Mouse (Mus musculus) heart, postnatal 36 days (tissue): ENCODE results near the gene Pgc. TPM values are rescaled to one million over a fixed set of nuclear protein-coding genes. Genes with fewer than 3 reads are reported as not detected.

Source experiments
- DNase-seq, 2 experiments: peaks; one replicate each; pipeline ENCODE4 v3.0.0; 2021 to 2022
- intact Hi-C: fragments of 180-260 bp; cut with DNase I; formaldehyde crosslinking; loops from one replicate; pipeline ENCODE4 v1.15.1; 2025
- total RNA-seq, 2 experiments: library from RNA; stranded (reverse); gene quantifications; 2 replicates each; pipeline ENCODE4 v1.2.3; 2021

The Pgc gene
- total RNA-seq, 2 experiments from 2014 or later = not detected

- no peak for DNase-seq
- intact Hi-C loops = no loop called here
Observed at GRCm38 (mm10) chr17:47773604-47774003, 47.0 kb downstream of the Pgc start.

- intact Hi-C loops = no loop called here
Observed at GRCm38 (mm10) chr17:47777141-47777540, 50.5 kb downstream of the Pgc start.

GRCm38 (mm10) chr17:47780470-47780869 lies 53.8 kb downstream of the Pgc start:
- intact Hi-C loops = no loop called here
- no peak for DNase-seq

More at GRCm38 (mm10) chr17:47777141-47777540, 50.5 kb downstream of the Pgc start:
- no peak for DNase-seq

GRCm38 (mm10) chr17:47782486-47782885 lies 55.8 kb downstream of the Pgc start:
- no peak for DNase-seq
- intact Hi-C loops = no loop called here

- intact Hi-C loops = no loop called here
- no peak for DNase-seq
Observed at GRCm38 (mm10) chr17:47783445-47784223, 57.0 kb downstream of the Pgc start.

Other genes with a start within 250 kb of the Pgc start
- 10 to 100 TPM; 12.0 to 13.6 TPM for gene Taf8, start 224.6 kb upstream of the Pgc start, total RNA-seq
- gene Ccnd3, start 221.8 kb upstream of the Pgc start, total RNA-seq = 10 to 100 TPM; 79.8 to 88.7 TPM
- 10 to 100 TPM; 14.2 to 14.3 TPM for gene Bysl, start 115.3 kb upstream of the Pgc start, total RNA-seq
- gene Med20, start 115.3 kb upstream of the Pgc start, total RNA-seq = 10 to 100 TPM; 15.8 to 17.8 TPM
- gene Gm20517, start 115.3 kb upstream of the Pgc start, total RNA-seq = 1 to 10 TPM; 2.1 to 3.5 TPM
- 1 to 10 TPM; 3.9 to 4.4 TPM for gene Usp49, start 96.2 kb upstream of the Pgc start, total RNA-seq
- gene Tomm6, start 38.5 kb upstream of the Pgc start, total RNA-seq = 100 to 1,000 TPM; 119 to 126 TPM
- gene Frs3, start 37.8 kb upstream of the Pgc start, total RNA-seq = 1 to 10 TPM; 4.0 to 4.3 TPM
- gene Gm21981, start 32.4 kb upstream of the Pgc start, total RNA-seq = under 1 TPM; 0.50 to 0.70 TPM
- 1 to 10 TPM; 2.1 to 4.8 TPM for gene Prickle4, start 32.1 kb upstream of the Pgc start, total RNA-seq
- gene Tfeb, start 10.2 kb downstream of the Pgc start, total RNA-seq = 10 to 100 TPM; 39.9 to 44.8 TPM
- gene Mdfi, start 107.8 kb downstream of the Pgc start, total RNA-seq = 1 to 10 TPM in 1 of 2 experiments, under 1 TPM in 1; 0.81 to 3.1 TPM
- 10 to 100 TPM in 1 of 2 experiments, 1 to 10 TPM in 1; 9.5 to 11.3 TPM for gene Foxp4, start 197.8 kb downstream of the Pgc start, total RNA-seq